Mouse (Mus musculus) liver, embryonic 11.5 days (tissue): ENCODE data around the gene Lix1. TPM values are rescaled to one million over a fixed set of nuclear protein-coding genes. Genes with fewer than 3 reads are reported as not detected.

ENCODE experiments used
- ATAC-seq: fragments of 200-750 bp; cut with Nextera tagmentation; replicated peaks from 2 replicates; pipeline ENCODE4 v1.8.0; 2017; ENCODE audit warnings: moderate number of reproducible peaks, mild to moderate bottlenecking, moderate TSS enrichment, moderate library complexity; ENCODE audit not compliant: low FRiP score
- DNase-seq: peaks from one replicate; pipeline ENCODE4 v3.0.0-alpha.2; 2017; ENCODE audit warnings: low spot score
- H3K27ac ChIP-seq: fragments of 300-500 bp; sonication (generic); 2 replicates; pipeline ENCODE4 v1.5.1; 2014; ENCODE audit warnings: mild to moderate bottlenecking, low read depth, low read length, control low read depth
- H3K27me3 ChIP-seq: fragments of 300-500 bp; sonication (generic); replicated peaks from 2 replicates; pipeline ENCODE4 v1.6.1; 2014; ENCODE audit warnings: low read length, mixed read lengths; ENCODE audit not compliant: control insufficient read depth, insufficient read depth
- H3K36me3 ChIP-seq: fragments of 300-500 bp; sonication (generic); 2 replicates; pipeline ENCODE4 v1.6.1; 2014; ENCODE audit warnings: mild to moderate bottlenecking, low read length, moderate library complexity, mixed read lengths; ENCODE audit not compliant: control insufficient read depth, insufficient read depth
- H3K4me1 ChIP-seq: fragments of 300-500 bp; sonication (generic); replicated peaks from 2 replicates; pipeline ENCODE4 v1.6.1; 2014; ENCODE audit warnings: low read length, mixed read lengths; ENCODE audit not compliant: control insufficient read depth, insufficient read depth
- H3K4me2 ChIP-seq: fragments of 300-500 bp; sonication (generic); 2 replicates; pipeline ENCODE4 v1.6.1; 2014; ENCODE audit warnings: mild to moderate bottlenecking, control low read depth, moderate library complexity
- H3K4me3 ChIP-seq: fragments of 300-500 bp; sonication (generic); 2 replicates; pipeline ENCODE4 v1.5.1; 2014; ENCODE audit warnings: low read depth, low read length, control low read depth
- H3K9ac ChIP-seq: fragments of 300-500 bp; sonication (generic); 2 replicates; pipeline ENCODE4 v1.6.1; 2014; ENCODE audit warnings: low read depth, low read length, control low read depth
- H3K9me3 ChIP-seq: fragments of 300-500 bp; sonication (generic); 2 replicates; pipeline ENCODE4 v1.6.1; 2016; ENCODE audit warnings: low read length, inconsistent platforms, mixed read lengths; ENCODE audit not compliant: control insufficient read depth
- WGBS: fragments of 180-500 bp; shearing (Covaris S2); extraction: QIAGEN DNeasy Blood & Tissue Kit; methylation state at CpG from one replicate; pipeline ENCODE4 v1.1.7; 2014; 5-methylcytosine and 5-hydroxymethylcytosine counted together
- polyA plus RNA-seq: library from polyadenylated mRNA; unstranded; fragments of >200 nt; fragmentation: Nextera tagmentation; extraction: Ambion mirVana; gene quantifications from 2 replicates; pipeline ENCODE4 v1.2.1, GENCODE M21; 2014

Gene Lix1
- polyA plus RNA-seq, 1 experiment from 2014 or later: 3.9 TPM

GRCm38 (mm10) chr17:17428888-17429287 lies 26.4 kb downstream of the Lix1 start:
- Histone ChIP-seq H3K4me2 (no peak overlapping the region), H3K9ac (no peak overlapping the region), H3K27me3 (no peaks in the 10 kb centered on the region), H3K9me3 (no peaks in the 10 kb centered on the region), H3K36me3 (no peaks in the 10 kb centered on the region), H3K27ac (no peak overlapping the region), H3K4me1 (no peaks in the 10 kb centered on the region), H3K4me3 (no peak overlapping the region)
- ATAC-seq (no peak), DNase-seq (no peak)
- 75% methylated on average over 2 of the region's 2 CpGs for WGBS

GRCm38 (mm10) chr17:17433679-17434078 lies 31.2 kb downstream of the Lix1 start:
- Histone ChIP-seq H3K36me3 (no peaks in the 10 kb centered on the region), H3K9ac (no peak overlapping the region), H3K4me1 (no peaks in the 10 kb centered on the region), H3K9me3 (no peaks in the 10 kb centered on the region), H3K27me3 (no peaks in the 10 kb centered on the region), H3K4me2 (no peak overlapping the region), H3K4me3 (no peak overlapping the region), H3K27ac (no peak overlapping the region)
- WGBS: 74% methylated on average over 4 of the region's 4 CpGs
- DNase-seq (no peak), ATAC-seq (no peak)

GRCm38 (mm10) chr17:17438576-17439191 lies 36.2 kb downstream of the Lix1 start:
- DNase-seq: no peak
- Histone ChIP-seq H3K4me3 (no peak overlapping the region), H3K9ac (no peak overlapping the region), H3K27ac (no peak overlapping the region), H3K4me1 (no peaks in the 10 kb centered on the region), H3K36me3 (no peaks in the 10 kb centered on the region), H3K9me3 (no peaks in the 10 kb centered on the region), H3K27me3 (no peaks in the 10 kb centered on the region), H3K4me2 (no peak overlapping the region)
- no peak for ATAC-seq

GRCm38 (mm10) chr17:17441876-17442498 lies 39.5 kb downstream of the Lix1 start:
- no peak for ATAC-seq
- H3K9ac ChIP-seq: no peak overlapping the region
- no peak overlapping the region for H3K4me2 ChIP-seq
- H3K9me3 ChIP-seq: no peaks in the 10 kb centered on the region
- 61% methylated on average over 4 of the region's 4 CpGs for WGBS
- DNase-seq: no peak
- no peaks in the 10 kb centered on the region for H3K4me1 ChIP-seq
- H3K27me3 ChIP-seq: no peaks in the 10 kb centered on the region
- H3K27ac ChIP-seq: no peak overlapping the region
- H3K36me3 ChIP-seq: no peaks in the 10 kb centered on the region
- no peak overlapping the region for H3K4me3 ChIP-seq

GRCm38 (mm10) chr17:17444297-17444886 lies 41.9 kb downstream of the Lix1 start:
- Histone ChIP-seq H3K9ac (no peak overlapping the region), H3K36me3 (no peaks in the 10 kb centered on the region), H3K4me1 (no peaks in the 10 kb centered on the region; the same call in 1 of the 2 replicates), H3K9me3 (no peaks in the 10 kb centered on the region), H3K27me3 (no peaks in the 10 kb centered on the region), H3K4me2 (no peak overlapping the region), H3K27ac (no peak overlapping the region), H3K4me3 (no peak overlapping the region)
- no peak for DNase-seq
- WGBS: 61% methylated on average over 3 of the region's 3 CpGs
- ATAC-seq: no peak

- WGBS: 81% methylated on average over 3 of the region's 3 CpGs
- Histone ChIP-seq H3K4me2 (no peak overlapping the region), H3K9me3 (no peaks in the 10 kb centered on the region), H3K4me3 (no peak overlapping the region), H3K27ac (no peak overlapping the region), H3K4me1 (no peaks in the 10 kb centered on the region; the same call in 1 of the 2 replicates), H3K9ac (no peak overlapping the region), H3K27me3 (no peaks in the 10 kb centered on the region), H3K36me3 (no peaks in the 10 kb centered on the region)
- no peak for DNase-seq
- no peak for ATAC-seq
Observed at GRCm38 (mm10) chr17:17446683-17447082, 44.2 kb downstream of the Lix1 start.

GRCm38 (mm10) chr17:17447821-17448220 lies 45.3 kb downstream of the Lix1 start:
- Histone ChIP-seq H3K27ac (no peak overlapping the region), H3K9me3 (no peaks in the 10 kb centered on the region), H3K36me3 (no peaks in the 10 kb centered on the region), H3K9ac (no peak overlapping the region), H3K4me1 (no peaks in the 10 kb centered on the region; the same call in 1 of the 2 replicates), H3K27me3 (no peaks in the 10 kb centered on the region), H3K4me3 (no peak overlapping the region), H3K4me2 (no peak overlapping the region)
- ATAC-seq (no peak), DNase-seq (no peak)
- 70% methylated on average over 5 of the region's 5 CpGs for WGBS

GRCm38 (mm10) chr17:17448737-17449440 lies 46.4 kb downstream of the Lix1 start:
- ATAC-seq (peak; percentile 58), DNase-seq (peak; percentile 40)
- Histone ChIP-seq H3K27ac (no peak overlapping the region), H3K4me2 (peak overlapping the region; percentile 47), H3K36me3 (no peaks in the 10 kb centered on the region), H3K9me3 (no peaks in the 10 kb centered on the region), H3K4me1 (no peaks in the 10 kb centered on the region; the same call in 1 of the 2 replicates), H3K27me3 (no peaks in the 10 kb centered on the region), H3K4me3 (peak overlapping the region; percentile 30), H3K9ac (peak overlapping the region; percentile 20; the same call in 1 of the 2 replicates)
- WGBS: 3% methylated on average over 17 of the region's 17 CpGs
